Mouse (Mus musculus) lung, embryonic 14.5 days (tissue): ENCODE measurements at regions not wholly inside any gene's neighbourhood (a gene's known extent, or its start where the extent isn't known, plus 50 kb on each side); places are given as distances from the start of the nearest gene placed in this dataset.

Experiments
- ATAC-seq: fragments of 200-750 bp; cut with Nextera tagmentation; 2 replicates; pipeline ENCODE4 v1.8.0; 2017; ENCODE audit warnings: mild to moderate bottlenecking, moderate TSS enrichment, moderate library complexity; ENCODE audit not compliant: insufficient read depth
- DNase-seq: peaks from one replicate; pipeline ENCODE4 v3.0.0-alpha.2; 2015
- H3K27ac ChIP-seq: fragments of 300-500 bp; sonication (generic); 2 replicates; pipeline ENCODE4 v1.5.1; 2014; ENCODE audit warnings: low read depth, mild to moderate bottlenecking, moderate library complexity
- H3K27me3 ChIP-seq: fragments of 300-500 bp; sonication (generic); 2 replicates; pipeline ENCODE4 v1.6.1; 2014; ENCODE audit warnings: low read length, control low read depth; ENCODE audit not compliant: insufficient read depth
- H3K36me3 ChIP-seq: fragments of 300-500 bp; sonication (generic); 2 replicates; pipeline ENCODE4 v1.6.1; 2014; ENCODE audit warnings: control low read depth; ENCODE audit not compliant: insufficient read depth
- H3K4me1 ChIP-seq: fragments of 300-500 bp; sonication (generic); 2 replicates; pipeline ENCODE4 v1.6.1; 2014; ENCODE audit warnings: antibody characterized with exemption, control low read depth; ENCODE audit not compliant: insufficient read depth
- H3K4me2 ChIP-seq: fragments of 300-500 bp; sonication (generic); 2 replicates; pipeline ENCODE4 v1.6.1; 2014; ENCODE audit warnings: mild to moderate bottlenecking
- H3K4me3 ChIP-seq: fragments of 300-500 bp; sonication (generic); 2 replicates; pipeline ENCODE4 v1.5.1; 2014; ENCODE audit warnings: low read depth, low read length
- H3K9ac ChIP-seq: fragments of 300-500 bp; sonication (generic); 2 replicates; pipeline ENCODE4 v1.6.1; 2014
- H3K9me3 ChIP-seq: fragments of 300-500 bp; sonication (generic); 2 replicates; pipeline ENCODE4 v1.6.1; 2016; ENCODE audit warnings: low read depth, low read length, control low read depth
- CTCF ChIP-seq: IDR thresholded peaks from 2 replicates; pipeline ENCODE4 v1.5.1; 2016; ENCODE audit warnings: antibody characterized with exemption, low read depth
- WGBS: fragments of 180-500 bp; shearing (Covaris S2); extraction: QIAGEN DNeasy Blood & Tissue Kit; methylation state at CpG from one replicate; pipeline ENCODE4 v1.1.7; 2014; 5-methylcytosine and 5-hydroxymethylcytosine counted together

GRCm38 (mm10) chr16:7728186-7728585, 696.8 kb downstream of the Tmem114 start:
- H3K4me2 ChIP-seq = no peak overlapping the region
- DNase-seq = no peak

GRCm38 (mm10) chr16:7725225-7725624, 699.7 kb downstream of the Tmem114 start:
- Histone ChIP-seq H3K9ac (no peak overlapping the region), H3K9me3 (no peaks in the 10 kb centered on the region), H3K27me3 (no peaks in the 10 kb centered on the region), H3K4me1 (no peaks in the 10 kb centered on the region), H3K4me2 (no peak overlapping the region), H3K4me3 (no peak overlapping the region), H3K27ac (no peak overlapping the region), H3K36me3 (no peaks in the 10 kb centered on the region)
- 88% methylated on average over 1 of the region's 1 CpGs for whole genome bisulfite sequencing
- DNase-seq (no peak), ATAC-seq (no peak)
- TF ChIP-seq CTCF = no peak

More at GRCm38 (mm10) chr16:7728186-7728585, 696.8 kb downstream of the Tmem114 start:
- Histone ChIP-seq H3K36me3 (no peaks in the 10 kb centered on the region), H3K27me3 (no peaks in the 10 kb centered on the region), H3K4me1 (no peaks in the 10 kb centered on the region), H3K4me3 (no peak overlapping the region), H3K9ac (no peak overlapping the region), H3K27ac (no peak overlapping the region), H3K9me3 (no peaks in the 10 kb centered on the region)
- WGBS = 63% methylated on average over 2 of the region's 2 CpGs
- TF ChIP-seq CTCF = no peak
- ATAC-seq = no peak

- ATAC-seq = no peak
- H3K9me3 ChIP-seq = no peaks in the 10 kb centered on the region
- no peak overlapping the region for H3K4me2 ChIP-seq
- no peaks in the 10 kb centered on the region for H3K4me1 ChIP-seq
- no peaks in the 10 kb centered on the region for H3K27me3 ChIP-seq
- no peak overlapping the region for H3K27ac ChIP-seq
- no peak overlapping the region for H3K9ac ChIP-seq
- H3K36me3 ChIP-seq = no peaks in the 10 kb centered on the region
- TF ChIP-seq CTCF = no peak
- WGBS = 45% methylated on average over 4 of the region's 4 CpGs
- H3K4me3 ChIP-seq = no peak overlapping the region
- DNase-seq = peak; percentile 19
These were observed 723.5 kb downstream of the Tmem114 start for GRCm38 (mm10) chr16:7701471-7701870.

- no peak overlapping the region for H3K27ac ChIP-seq
- no peak overlapping the region for H3K4me2 ChIP-seq
- H3K27me3 ChIP-seq = no peaks in the 10 kb centered on the region
- H3K9ac ChIP-seq = no peak overlapping the region
- no peaks in the 10 kb centered on the region for H3K9me3 ChIP-seq
- DNase-seq = no peak
- H3K4me3 ChIP-seq = no peak overlapping the region
- H3K4me1 ChIP-seq = no peaks in the 10 kb centered on the region
- no peak; the same call in 1 of the 2 replicates for TF ChIP-seq CTCF
- no peak for ATAC-seq
- H3K36me3 ChIP-seq = no peaks in the 10 kb centered on the region
These were observed 739.5 kb downstream of the Tmem114 start for GRCm38 (mm10) chr16:7685484-7685883.

GRCm38 (mm10) chr16:7666096-7666495, 758.8 kb downstream of the Tmem114 start:
- Histone ChIP-seq H3K9me3 (no peaks in the 10 kb centered on the region), H3K27ac (0 out of 2 replicates have a peak overlapping the region, but pooled peaks have one; percentile 12), H3K4me1 (no peaks in the 10 kb centered on the region), H3K36me3 (no peaks in the 10 kb centered on the region), H3K27me3 (no peaks in the 10 kb centered on the region), H3K4me2 (no peak overlapping the region), H3K9ac (no peak overlapping the region), H3K4me3 (no peak overlapping the region)
- DNase-seq = no peak
- no peak for ATAC-seq
- TF ChIP-seq CTCF = no peak
- WGBS = 23% methylated on average over 2 of the region's 2 CpGs

GRCm38 (mm10) chr16:7658133-7658532, 766.8 kb downstream of the Tmem114 start:
- TF ChIP-seq CTCF = no peak
- Histone ChIP-seq H3K27ac (no peak overlapping the region), H3K9ac (no peak overlapping the region), H3K4me2 (no peak overlapping the region), H3K9me3 (no peaks in the 10 kb centered on the region), H3K4me1 (no peaks in the 10 kb centered on the region), H3K4me3 (no peak overlapping the region), H3K27me3 (no peaks in the 10 kb centered on the region), H3K36me3 (no peaks in the 10 kb centered on the region)
- WGBS = 31% methylated on average over 9 of the region's 9 CpGs
- no peak for ATAC-seq
- no peak for DNase-seq

GRCm38 (mm10) chr16:7654451-7654850, 770.5 kb downstream of the Tmem114 start:
- H3K27ac ChIP-seq = no peak overlapping the region
- H3K9ac ChIP-seq = no peak overlapping the region
- 81% methylated on average over 6 of the region's 6 CpGs for WGBS
- no peaks in the 10 kb centered on the region for H3K36me3 ChIP-seq
- H3K4me1 ChIP-seq = no peaks in the 10 kb centered on the region
- H3K4me3 ChIP-seq = no peak overlapping the region
- H3K27me3 ChIP-seq = no peaks in the 10 kb centered on the region
- no peaks in the 10 kb centered on the region for H3K9me3 ChIP-seq
- no peak for DNase-seq
- no peak overlapping the region for H3K4me2 ChIP-seq
- no peak for ATAC-seq
- no peak for TF ChIP-seq CTCF

- no peaks in the 10 kb centered on the region for H3K4me1 ChIP-seq
- no peak overlapping the region for H3K9ac ChIP-seq
- no peaks in the 10 kb centered on the region for H3K36me3 ChIP-seq
- DNase-seq (no peak), ATAC-seq (no peak)
- H3K4me3 ChIP-seq = no peak overlapping the region
- H3K27ac ChIP-seq = no peak overlapping the region
- H3K4me2 ChIP-seq = no peak overlapping the region
- 36% methylated on average over 1 of the region's 1 CpGs for WGBS
- TF ChIP-seq CTCF = no peak
- no peaks in the 10 kb centered on the region for H3K27me3 ChIP-seq
- no peaks in the 10 kb centered on the region for H3K9me3 ChIP-seq
These were observed 775.2 kb downstream of the Tmem114 start for GRCm38 (mm10) chr16:7649771-7650170.
